Mouse (Mus musculus): ENCODE measurements around the gene Gcgr.

Gcgr gene

GRCm38 (mm10) chr11:120517147-120517546, 13.4 kb upstream of the Gcgr start:
- H3K27me3 ChIP-seq (ENCODE audit: control insufficient read depth, insufficient read depth, low read length, poor library complexity, severe bottlenecking) = no peaks in the 10 kb centered on the region
- no peak for DNase-seq (ENCODE audit: low read depth, low spot score)
- H3K36me3 ChIP-seq (ENCODE audit: control insufficient read depth, insufficient read depth, low read length, poor library complexity, severe bottlenecking) = no peaks in the 10 kb centered on the region

- no peak for DNase-seq (ENCODE audit: low read depth, low spot score)
- Histone ChIP-seq H3K27me3 (ENCODE audit: control insufficient read depth, insufficient read depth, low read length, poor library complexity, severe bottlenecking) (no peaks in the 10 kb centered on the region), H3K36me3 (ENCODE audit: control insufficient read depth, insufficient read depth, low read length, poor library complexity, severe bottlenecking) (no peaks in the 10 kb centered on the region)
Observed at GRCm38 (mm10) chr11:120518027-120518426, 12.5 kb upstream of the Gcgr start.

GRCm38 (mm10) chr11:120518558-120518957, 11.9 kb upstream of the Gcgr start:
- DNase-seq (ENCODE audit: low read depth, low spot score) = no peak
- Histone ChIP-seq H3K27me3 (ENCODE audit: control insufficient read depth, insufficient read depth, low read length, poor library complexity, severe bottlenecking) (no peaks in the 10 kb centered on the region), H3K36me3 (ENCODE audit: control insufficient read depth, insufficient read depth, low read length, poor library complexity, severe bottlenecking) (no peaks in the 10 kb centered on the region)

GRCm38 (mm10) chr11:120519738-120520137, 10.8 kb upstream of the Gcgr start:
- H3K27me3 ChIP-seq (ENCODE audit: control insufficient read depth, insufficient read depth, low read length, poor library complexity, severe bottlenecking) = no peaks in the 10 kb centered on the region
- H3K36me3 ChIP-seq (ENCODE audit: control insufficient read depth, insufficient read depth, low read length, poor library complexity, severe bottlenecking) = no peaks in the 10 kb centered on the region
- no peak for DNase-seq (ENCODE audit: low read depth, low spot score)

- Histone ChIP-seq H3K27me3 (ENCODE audit: control insufficient read depth, insufficient read depth, low read length, poor library complexity, severe bottlenecking) (no peaks in the 10 kb centered on the region), H3K36me3 (ENCODE audit: control insufficient read depth, insufficient read depth, low read length, poor library complexity, severe bottlenecking) (no peaks in the 10 kb centered on the region)
- DNase-seq (ENCODE audit: low read depth, low spot score) = no peak
Observed at GRCm38 (mm10) chr11:120520498-120520897, 10.0 kb upstream of the Gcgr start.

- no peak for DNase-seq (ENCODE audit: low read depth, low spot score)
- H3K36me3 ChIP-seq (ENCODE audit: control insufficient read depth, insufficient read depth, low read length, poor library complexity, severe bottlenecking) = no peaks in the 10 kb centered on the region
- H3K27me3 ChIP-seq (ENCODE audit: control insufficient read depth, insufficient read depth, low read length, poor library complexity, severe bottlenecking) = no peaks in the 10 kb centered on the region
Observed at GRCm38 (mm10) chr11:120520967-120521540, 9.4 kb upstream of the Gcgr start.

- no peak for DNase-seq (ENCODE audit: low read depth, low spot score)
- no peaks in the 10 kb centered on the region for H3K36me3 ChIP-seq (ENCODE audit: control insufficient read depth, insufficient read depth, low read length, poor library complexity, severe bottlenecking)
- no peaks in the 10 kb centered on the region for H3K27me3 ChIP-seq (ENCODE audit: control insufficient read depth, insufficient read depth, low read length, poor library complexity, severe bottlenecking)
Observed at GRCm38 (mm10) chr11:120522581-120522980, 7.9 kb upstream of the Gcgr start.

GRCm38 (mm10) chr11:120525959-120526358, 4.5 kb upstream of the Gcgr start:
- H3K27me3 ChIP-seq (ENCODE audit: control insufficient read depth, insufficient read depth, low read length, poor library complexity, severe bottlenecking) = no peaks in the 10 kb centered on the region
- H3K36me3 ChIP-seq (ENCODE audit: control insufficient read depth, insufficient read depth, low read length, poor library complexity, severe bottlenecking) = no peaks in the 10 kb centered on the region
- peak; percentile 77 for DNase-seq (ENCODE audit: low read depth, low spot score)

- Histone ChIP-seq H3K27me3 (ENCODE audit: control insufficient read depth, insufficient read depth, low read length, poor library complexity, severe bottlenecking) (no peaks in the 10 kb centered on the region), H3K36me3 (ENCODE audit: control insufficient read depth, insufficient read depth, low read length, poor library complexity, severe bottlenecking) (no peaks in the 10 kb centered on the region)
- DNase-seq (ENCODE audit: low read depth, low spot score) = no peak
Observed at GRCm38 (mm10) chr11:120527690-120528354, 2.7 kb upstream of the Gcgr start.

GRCm38 (mm10) chr11:120528903-120529302, 1.6 kb upstream of the Gcgr start:
- DNase-seq (ENCODE audit: low read depth, low spot score) = no peak
- Histone ChIP-seq H3K36me3 (ENCODE audit: control insufficient read depth, insufficient read depth, low read length, poor library complexity, severe bottlenecking) (no peaks in the 10 kb centered on the region), H3K27me3 (ENCODE audit: control insufficient read depth, insufficient read depth, low read length, poor library complexity, severe bottlenecking) (no peaks in the 10 kb centered on the region)

GRCm38 (mm10) chr11:120531646-120532045, 1.1 kb downstream of the Gcgr start:
- no peak for DNase-seq (ENCODE audit: low read depth, low spot score)
- Histone ChIP-seq H3K27me3 (ENCODE audit: control insufficient read depth, insufficient read depth, low read length, poor library complexity, severe bottlenecking) (no peaks in the 10 kb centered on the region), H3K36me3 (ENCODE audit: control insufficient read depth, insufficient read depth, low read length, poor library complexity, severe bottlenecking) (no peaks in the 10 kb centered on the region)

GRCm38 (mm10) chr11:120534093-120534492, 3.6 kb downstream of the Gcgr start:
- Histone ChIP-seq H3K36me3 (ENCODE audit: control insufficient read depth, insufficient read depth, low read length, poor library complexity, severe bottlenecking) (no peaks in the 10 kb centered on the region), H3K27me3 (ENCODE audit: control insufficient read depth, insufficient read depth, low read length, poor library complexity, severe bottlenecking) (no peaks in the 10 kb centered on the region)
- no peak for DNase-seq (ENCODE audit: low read depth, low spot score)

- Histone ChIP-seq H3K27me3 (ENCODE audit: control insufficient read depth, insufficient read depth, low read length, poor library complexity, severe bottlenecking) (no peaks in the 10 kb centered on the region), H3K36me3 (ENCODE audit: control insufficient read depth, insufficient read depth, low read length, poor library complexity, severe bottlenecking) (no peaks in the 10 kb centered on the region)
- DNase-seq (ENCODE audit: low read depth, low spot score) = no peak
Observed at GRCm38 (mm10) chr11:120535145-120535544, 4.6 kb downstream of the Gcgr start.

GRCm38 (mm10) chr11:120535804-120536203, 5.3 kb downstream of the Gcgr start:
- no peaks in the 10 kb centered on the region for H3K36me3 ChIP-seq (ENCODE audit: control insufficient read depth, insufficient read depth, low read length, poor library complexity, severe bottlenecking)
- no peak for DNase-seq (ENCODE audit: low read depth, low spot score)
- H3K27me3 ChIP-seq (ENCODE audit: control insufficient read depth, insufficient read depth, low read length, poor library complexity, severe bottlenecking) = no peaks in the 10 kb centered on the region

GRCm38 (mm10) chr11:120538485-120538884, 8.0 kb downstream of the Gcgr start:
- H3K36me3 ChIP-seq (ENCODE audit: control insufficient read depth, insufficient read depth, low read length, poor library complexity, severe bottlenecking) = peaks cover 2% of the 10 kb centered on the region; the same call in 1 of the 2 replicates
- no peak for DNase-seq (ENCODE audit: low read depth, low spot score)
- no peaks in the 10 kb centered on the region for H3K27me3 ChIP-seq (ENCODE audit: control insufficient read depth, insufficient read depth, low read length, poor library complexity, severe bottlenecking)

- peak; percentile 40 for DNase-seq (ENCODE audit: low read depth, low spot score)
- H3K27me3 ChIP-seq (ENCODE audit: control insufficient read depth, insufficient read depth, low read length, poor library complexity, severe bottlenecking) = no peaks in the 10 kb centered on the region
- peaks cover 2% of the 10 kb centered on the region; the same call in 1 of the 2 replicates for H3K36me3 ChIP-seq (ENCODE audit: control insufficient read depth, insufficient read depth, low read length, poor library complexity, severe bottlenecking)
Observed at GRCm38 (mm10) chr11:120538955-120539284, 8.4 kb downstream of the Gcgr start.

Data from splenic B cell, adult 2 months (primary cell).